Mouse (Mus musculus) brain, embryonic 14.5 days (tissue): ENCODE measurements at regions not wholly inside any gene's neighbourhood (a gene's known extent, or its start where the extent isn't known, plus 50 kb on each side); places are given as distances from the start of the nearest gene placed in this dataset.
A peak's percentile ranks its signal among the peaks of the same experiment; 100 is the strongest.

ENCODE experiments used
- DNase-seq: peaks from one replicate; pipeline ENCODE4 v3.0.0-alpha.2; 2011; ENCODE audit warnings: low read depth
- CTCF ChIP-seq: fragments of 200-500 bp; IDR thresholded peaks from 2 replicates; pipeline ENCODE4 v1.5.1; 2012; ENCODE audit warnings: inconsistent platforms, mild to moderate bottlenecking, moderate library complexity, borderline replicate concordance; ENCODE audit not compliant: insufficient read depth, insufficient read length; ENCODE audit errors: extremely low read depth
- POLR2A ChIP-seq: fragments of 200-500 bp; IDR thresholded peaks from 2 replicates; pipeline ENCODE4 v1.6.1; 2012; ENCODE audit warnings: mild to moderate bottlenecking, inconsistent platforms, borderline replicate concordance; ENCODE audit not compliant: poor library complexity, insufficient read depth, insufficient read length, severe bottlenecking; ENCODE audit errors: extremely low read depth

DNA sequence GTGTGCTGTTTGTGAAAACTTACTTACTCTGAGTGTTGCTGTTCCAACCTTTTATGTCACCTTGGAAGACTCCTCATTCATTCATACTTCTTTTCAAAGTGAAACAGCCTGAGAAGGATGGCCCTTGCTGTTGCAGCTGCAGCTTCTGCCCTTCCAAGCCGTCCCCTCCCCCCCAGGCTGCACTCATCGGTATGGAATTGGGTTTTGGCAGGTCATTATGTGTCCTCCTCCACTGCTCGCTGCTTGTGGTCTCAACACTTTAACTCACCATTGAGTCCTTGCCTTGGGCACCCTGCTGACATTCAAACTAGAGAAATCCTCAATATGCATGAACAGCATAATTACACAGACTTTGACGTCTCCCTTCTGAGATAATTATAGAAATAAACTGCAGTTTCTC is 1295.3 kb upstream of the Gm7489 start:
- no peak for TF ChIP-seq POLR2A
- TF ChIP-seq CTCF: no peak
- peak; percentile 38 for DNase-seq

DNA sequence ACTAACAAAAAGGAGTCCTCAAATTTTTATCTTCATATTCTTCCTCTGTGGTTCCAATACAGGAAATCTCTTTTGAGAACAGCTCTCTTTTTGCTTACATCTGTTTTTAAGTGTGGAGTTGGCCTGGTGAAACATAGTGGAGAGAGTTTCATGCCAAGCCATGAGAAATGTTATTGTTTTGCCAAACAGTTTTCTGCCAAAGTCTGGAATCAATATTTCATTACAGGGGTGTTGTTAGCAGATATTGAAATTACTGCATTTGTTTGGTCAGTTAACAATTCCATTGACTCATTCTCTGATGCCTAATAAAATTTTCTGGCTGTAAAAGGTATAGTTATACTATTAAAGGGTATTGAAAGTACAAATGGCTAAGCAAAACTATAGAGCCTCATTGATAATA is 1285.2 kb upstream of the Gm7489 start:
- TF ChIP-seq POLR2A: no peak
- TF ChIP-seq CTCF: no peak
- DNase-seq: no peak

DNA sequence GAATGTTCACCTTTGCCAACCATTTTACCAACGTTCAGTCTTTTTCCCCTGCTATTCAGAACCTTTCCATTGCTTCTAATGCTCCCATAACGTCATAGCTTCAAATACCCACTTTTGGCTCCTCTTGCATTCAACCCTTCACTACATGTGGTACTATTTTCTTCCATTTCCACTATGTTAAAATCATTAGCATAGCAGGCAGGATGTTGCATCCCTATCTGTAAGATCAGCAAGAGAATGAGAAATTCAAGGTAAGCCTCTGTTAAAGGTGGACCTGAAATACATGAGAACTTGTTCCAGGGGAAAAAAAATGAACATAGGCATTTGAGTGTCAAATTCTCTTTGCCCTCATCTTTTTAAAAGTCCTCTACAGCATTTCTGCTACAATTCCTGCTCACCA is 1284.7 kb upstream of the Gm7489 start:
- no peak for TF ChIP-seq CTCF
- TF ChIP-seq POLR2A: no peak
- no peak for DNase-seq

DNA sequence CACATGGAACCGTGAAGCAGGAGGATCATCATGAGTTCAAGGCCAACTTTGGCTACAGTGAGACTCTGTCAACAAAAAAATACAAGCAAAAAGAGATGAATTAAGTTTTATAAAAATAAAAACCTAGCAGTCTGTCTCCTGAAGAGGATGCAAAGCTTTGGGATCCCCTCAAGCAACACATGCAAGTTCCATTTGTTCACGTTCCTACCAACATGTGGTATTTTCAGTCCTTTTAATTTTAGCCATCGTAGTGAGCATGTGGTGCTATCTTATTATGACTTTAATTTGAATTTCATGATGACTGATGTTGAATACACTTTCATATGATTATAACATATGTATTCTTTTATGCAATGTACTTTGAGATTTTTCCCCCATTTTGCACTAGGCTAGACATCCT is 1244.9 kb upstream of the Gm7489 start:
- DNase-seq: no peak
- TF ChIP-seq CTCF: no peak
- no peak for TF ChIP-seq POLR2A

DNA sequence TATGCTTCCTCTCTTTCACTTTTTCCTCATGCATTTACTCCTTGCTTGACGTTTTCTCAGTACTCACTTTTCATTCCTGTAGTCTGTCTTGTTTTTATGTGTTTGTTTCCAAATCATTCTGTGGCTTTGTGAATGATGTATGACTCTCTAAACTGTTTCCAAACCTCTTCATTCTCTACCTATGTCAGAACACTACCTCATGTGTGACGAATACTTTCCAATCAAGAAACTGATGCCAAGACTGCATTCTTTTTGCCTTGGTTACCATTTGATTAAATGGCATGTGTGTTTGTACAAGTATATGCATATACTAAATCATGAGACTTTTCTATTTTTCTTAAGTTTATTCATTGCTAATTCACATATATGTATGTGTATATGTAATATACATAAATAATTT is 1238.7 kb upstream of the Gm7489 start:
- DNase-seq: no peak
- TF ChIP-seq CTCF (no peak), POLR2A (no peak)

DNA sequence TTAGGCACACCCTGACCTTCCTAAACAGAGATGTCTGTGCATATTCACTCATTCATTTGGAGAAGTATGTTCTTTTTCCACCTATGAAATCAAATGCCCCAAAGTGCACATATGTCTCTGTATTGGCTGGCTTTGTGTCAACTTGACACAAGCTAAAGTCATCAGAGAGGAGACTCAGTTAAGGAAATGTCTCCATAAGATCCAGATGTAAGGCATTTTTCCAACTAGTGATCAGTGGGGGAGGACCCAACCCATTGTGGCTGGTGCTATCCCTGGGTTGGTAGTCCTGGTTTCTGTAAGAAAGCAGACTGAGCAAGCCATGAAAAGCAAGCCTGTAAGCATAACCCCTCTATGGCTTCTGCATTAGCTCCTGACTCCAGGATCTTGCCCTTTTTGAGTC is 1226.8 kb upstream of the Gm7489 start:
- no peak for TF ChIP-seq CTCF
- TF ChIP-seq POLR2A: no peak
- DNase-seq: no peak
